Mouse (Mus musculus) thymus, adult 2 months (tissue): ENCODE results near the gene Hist1h2an. TPM values are rescaled to one million over a fixed set of nuclear protein-coding genes. Genes with fewer than 3 reads are reported as not detected.
"Not testable (repeated sequence)": the region's sequence is repeated elsewhere in the genome, so short reads cannot be mapped to it uniquely, and the experiment has no call there.

ENCODE experiments used
- DNase-seq: peaks from one replicate; pipeline ENCODE4 v3.0.0; 2021
- H3K27ac ChIP-seq: fragments of 200-500 bp; 2 replicates; pipeline ENCODE4 v1.5.1; 2012; ENCODE audit warnings: low read length, control low read depth; ENCODE audit not compliant: control insufficient read depth, insufficient read depth
- H3K27me3 ChIP-seq: fragments of 200-500 bp; 2 replicates; pipeline ENCODE4 v1.6.1; 2012; ENCODE audit warnings: mild to moderate bottlenecking, low read length, moderate library complexity, mixed read lengths; ENCODE audit not compliant: control insufficient read depth, insufficient read depth
- H3K36me3 ChIP-seq: fragments of 200-500 bp; 2 replicates; pipeline ENCODE4 v1.6.1; 2012; ENCODE audit warnings: mild to moderate bottlenecking, low read length, moderate library complexity; ENCODE audit not compliant: control insufficient read depth, insufficient read depth
- H3K4me1 ChIP-seq: fragments of 200-500 bp; replicated peaks from 2 replicates; pipeline ENCODE4 v1.6.1; 2012; ENCODE audit warnings: low read length; ENCODE audit not compliant: control insufficient read depth, insufficient read depth
- H3K4me3 ChIP-seq: fragments of 200-500 bp; 2 replicates; pipeline ENCODE4 v1.5.1; 2012; ENCODE audit warnings: mild to moderate bottlenecking, low read length, control low read depth, moderate library complexity; ENCODE audit not compliant: control insufficient read depth, insufficient read depth
- CTCF ChIP-seq: fragments of 200-500 bp; IDR thresholded peaks from 2 replicates; pipeline ENCODE4 v1.5.1; 2012; ENCODE audit warnings: mild to moderate bottlenecking, control low read depth, low read length, moderate library complexity, borderline replicate concordance; ENCODE audit not compliant: control insufficient read depth, poor library complexity, insufficient read depth; ENCODE audit errors: extremely low read depth
- POLR2A ChIP-seq: fragments of 200-500 bp; IDR thresholded peaks from 2 replicates; pipeline ENCODE4 v1.6.1; 2012; ENCODE audit warnings: mild to moderate bottlenecking, low read length, control low read depth, moderate library complexity; ENCODE audit not compliant: control insufficient read depth, poor library complexity, insufficient read depth; ENCODE audit errors: extremely low read depth
- WGBS: fragments of 180-500 bp; shearing (Covaris S2); methylation state at CpG from one replicate; pipeline ENCODE4 v1.1.7; 2018; 5-methylcytosine and 5-hydroxymethylcytosine counted together
- polyA plus RNA-seq: library from polyadenylated mRNA; depleted of rRNA; stranded (reverse); fragments of >200 nt; gene quantifications from 2 replicates; pipeline ENCODE4 v1.2.3, GENCODE M21; 2012

Hist1h2an gene
- polyA plus RNA-seq, 1 experiment: 183 TPM

DNA sequence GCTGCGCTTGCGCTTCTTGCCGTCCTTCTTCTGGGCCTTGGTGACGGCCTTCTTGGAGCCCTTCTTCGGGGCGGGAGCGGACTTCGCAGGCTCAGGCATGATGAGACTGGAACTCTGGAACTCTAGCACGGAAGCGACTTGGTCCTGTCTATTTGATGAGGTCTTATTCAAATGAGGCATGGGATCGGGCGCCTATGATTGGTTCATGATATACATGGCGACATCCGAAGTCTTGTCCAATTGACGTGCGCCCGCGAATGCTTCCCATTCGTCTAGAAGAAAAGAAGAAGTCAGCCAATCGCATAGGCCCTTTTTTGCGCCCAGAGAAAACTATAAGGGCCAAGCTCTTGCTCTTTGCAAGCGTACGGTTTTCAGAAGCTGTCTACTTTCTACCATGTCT is 23.1 kb upstream of the Hist1h2an start, which contains the start of the genes Hist1h2bq and Hist1h2ao:
Gene Hist1h2bq, minus strand, starts transcription at position 125 of the 400 bp plus-strand sequence.
Gene Hist1h2ao, plus strand, starts transcription at position 393 of the 400 bp plus-strand sequence.
- H3K27ac ChIP-seq, H3K27me3 ChIP-seq, H3K4me1 ChIP-seq, H3K4me3 ChIP-seq, DNase-seq, H3K36me3 ChIP-seq: not testable (repeated sequence)
- no CpG with 5 or more reads among the region's 23 CpGs for WGBS

DNA sequence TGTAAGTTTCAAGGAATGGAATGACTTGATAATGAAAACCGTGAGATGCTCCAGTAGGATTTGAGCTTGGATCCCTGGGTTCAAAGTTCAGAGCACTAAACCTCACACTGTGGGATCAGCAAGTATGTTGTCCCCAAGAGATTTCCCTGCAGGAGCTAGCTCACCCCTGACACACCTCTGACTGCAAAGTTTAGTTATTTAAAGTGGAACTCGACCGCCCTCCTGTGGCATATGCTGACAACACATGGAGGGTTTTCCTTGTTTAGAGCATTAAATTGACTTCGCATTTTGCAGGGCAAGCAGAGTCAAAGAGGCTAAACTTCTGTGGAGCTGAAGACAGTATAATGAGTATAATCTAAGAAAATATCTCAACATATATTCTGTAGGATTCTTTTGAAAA is 16.0 kb upstream of the Hist1h2an start:
- H3K36me3 ChIP-seq, H3K4me1 ChIP-seq, H3K27me3 ChIP-seq, H3K4me3 ChIP-seq, H3K27ac ChIP-seq, DNase-seq: not testable (repeated sequence)
- no CpG with 5 or more reads among the region's 4 CpGs for whole genome bisulfite sequencing

DNA sequence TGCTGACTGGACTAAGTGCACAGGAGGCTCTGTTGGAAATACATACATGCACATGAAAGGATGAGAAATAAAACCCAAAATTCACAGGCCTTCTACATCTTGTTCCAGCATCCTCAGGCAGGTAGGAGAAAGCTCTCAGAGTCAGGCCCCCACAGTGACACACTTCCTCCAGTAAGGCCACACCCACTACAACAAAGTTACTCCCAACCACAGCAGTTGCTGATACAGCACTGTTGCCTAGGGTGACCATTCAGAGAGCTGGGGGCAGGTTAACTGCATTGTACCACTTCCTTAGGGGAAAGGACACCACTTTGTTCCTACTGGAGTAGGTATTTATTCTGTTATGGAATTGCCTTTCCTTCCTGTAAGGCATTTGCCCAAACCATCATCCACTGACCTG is 10.1 kb upstream of the Hist1h2an start:
- H3K4me3 ChIP-seq: not testable (repeated sequence)

DNA sequence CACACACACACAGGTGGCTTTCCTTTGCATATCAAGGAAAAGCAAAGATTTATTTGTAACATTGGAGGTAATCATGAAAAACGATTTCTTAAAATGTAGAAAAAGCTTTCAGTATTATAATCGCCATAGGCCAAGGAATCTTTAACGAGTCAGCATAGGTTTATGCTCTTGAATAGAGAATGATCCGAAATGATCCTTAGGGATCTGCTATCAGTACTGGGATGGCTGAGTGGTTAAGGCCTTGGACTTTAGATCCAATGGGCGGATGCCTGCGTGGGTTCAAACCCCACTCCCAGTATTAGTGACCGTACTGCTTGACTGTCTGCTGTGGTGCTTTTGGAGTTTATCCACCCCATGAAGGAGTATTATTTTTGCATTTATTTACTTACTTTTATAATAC is 8.6 kb upstream of the Hist1h2an start:
- no peak for TF ChIP-seq CTCF
- TF ChIP-seq POLR2A: no peak
- H3K4me1 ChIP-seq: no peaks in the 10 kb centered on the region

More for the DNA sequence above, 10.1 kb upstream of the Hist1h2an start:
- not testable (repeated sequence) for H3K36me3 ChIP-seq, DNase-seq, H3K27ac ChIP-seq, H3K27me3 ChIP-seq, H3K4me1 ChIP-seq

DNA sequence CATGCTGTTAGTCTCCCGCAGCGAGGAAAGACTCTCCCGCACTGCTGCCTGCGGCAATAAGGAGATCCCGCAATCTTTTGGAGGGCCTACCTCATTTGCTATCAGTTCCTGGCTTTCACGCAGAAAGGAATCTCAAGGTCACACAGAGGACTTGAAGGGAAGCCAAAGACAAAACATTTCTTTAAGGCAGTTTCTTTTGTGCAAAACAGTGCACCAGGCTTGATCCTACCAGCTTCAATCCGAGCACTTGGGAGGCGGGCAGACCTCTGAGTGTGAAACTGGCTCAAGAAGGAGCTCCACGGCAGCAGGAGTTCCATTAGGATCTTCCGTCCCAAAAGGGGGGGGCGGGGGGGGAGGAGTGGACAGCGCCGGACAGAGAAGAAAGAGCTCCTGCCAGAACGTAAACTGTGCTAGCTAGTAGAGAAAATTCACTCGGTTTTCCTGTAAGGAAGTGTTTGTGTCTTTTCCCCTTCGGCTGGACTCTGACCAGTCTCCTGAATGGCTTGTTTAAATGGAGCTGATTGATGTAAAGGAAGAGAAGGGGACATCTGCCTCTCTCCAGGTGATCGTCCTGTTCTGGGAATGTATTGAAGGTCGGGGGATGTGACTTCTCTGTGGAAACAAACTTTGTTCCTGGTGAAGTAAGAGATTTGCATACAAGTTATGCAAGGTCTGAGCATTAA is 3.7 kb upstream of the Hist1h2an start:
- TF ChIP-seq POLR2A (no peak), CTCF (no peak)
- 73% methylated on average over 18 of the region's 18 CpGs for WGBS
- Histone ChIP-seq H3K36me3 (no peaks in the 10 kb centered on the region), H3K4me1 (no peaks in the 10 kb centered on the region), H3K4me3 (no peak overlapping the region), H3K27me3 (no peaks in the 10 kb centered on the region), H3K27ac (no peak overlapping the region)
- no peak for DNase-seq

More for the DNA sequence above, 8.6 kb upstream of the Hist1h2an start:
- no peak for DNase-seq
- Histone ChIP-seq H3K36me3 (no peaks in the 10 kb centered on the region), H3K4me3 (no peak overlapping the region), H3K27me3 (no peaks in the 10 kb centered on the region), H3K27ac (no peak overlapping the region)
- WGBS: 95% methylated on average over 7 of the region's 7 CpGs

DNA sequence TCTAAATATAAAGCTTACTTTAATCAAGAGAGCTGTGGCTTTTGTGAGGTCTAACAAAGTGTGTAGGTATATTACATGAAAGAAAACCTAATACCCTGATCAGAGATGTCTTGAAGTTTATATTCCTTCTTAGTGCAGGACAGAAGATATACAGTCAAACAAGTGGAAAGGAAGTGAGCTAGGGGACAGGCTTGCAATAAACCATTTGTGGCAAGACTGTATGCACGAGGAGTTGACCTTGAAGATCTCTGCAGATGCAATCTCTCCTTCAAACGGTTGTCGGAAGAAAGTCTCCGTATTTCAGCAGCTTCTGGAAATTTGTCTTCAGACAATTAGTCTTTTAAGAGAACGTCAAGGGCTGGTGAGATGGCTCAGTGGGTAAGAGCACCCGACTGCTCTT is 2.9 kb upstream of the Hist1h2an start:
- no peaks in the 10 kb centered on the region for H3K27me3 ChIP-seq
- no peaks in the 10 kb centered on the region for H3K4me1 ChIP-seq
- no peaks in the 10 kb centered on the region for H3K36me3 ChIP-seq
- no peak for TF ChIP-seq CTCF
- TF ChIP-seq POLR2A: no peak
- 62% methylated on average over 6 of the region's 6 CpGs for WGBS
- no peak for DNase-seq
- no peak overlapping the region for H3K4me3 ChIP-seq
- no peak overlapping the region for H3K27ac ChIP-seq

DNA sequence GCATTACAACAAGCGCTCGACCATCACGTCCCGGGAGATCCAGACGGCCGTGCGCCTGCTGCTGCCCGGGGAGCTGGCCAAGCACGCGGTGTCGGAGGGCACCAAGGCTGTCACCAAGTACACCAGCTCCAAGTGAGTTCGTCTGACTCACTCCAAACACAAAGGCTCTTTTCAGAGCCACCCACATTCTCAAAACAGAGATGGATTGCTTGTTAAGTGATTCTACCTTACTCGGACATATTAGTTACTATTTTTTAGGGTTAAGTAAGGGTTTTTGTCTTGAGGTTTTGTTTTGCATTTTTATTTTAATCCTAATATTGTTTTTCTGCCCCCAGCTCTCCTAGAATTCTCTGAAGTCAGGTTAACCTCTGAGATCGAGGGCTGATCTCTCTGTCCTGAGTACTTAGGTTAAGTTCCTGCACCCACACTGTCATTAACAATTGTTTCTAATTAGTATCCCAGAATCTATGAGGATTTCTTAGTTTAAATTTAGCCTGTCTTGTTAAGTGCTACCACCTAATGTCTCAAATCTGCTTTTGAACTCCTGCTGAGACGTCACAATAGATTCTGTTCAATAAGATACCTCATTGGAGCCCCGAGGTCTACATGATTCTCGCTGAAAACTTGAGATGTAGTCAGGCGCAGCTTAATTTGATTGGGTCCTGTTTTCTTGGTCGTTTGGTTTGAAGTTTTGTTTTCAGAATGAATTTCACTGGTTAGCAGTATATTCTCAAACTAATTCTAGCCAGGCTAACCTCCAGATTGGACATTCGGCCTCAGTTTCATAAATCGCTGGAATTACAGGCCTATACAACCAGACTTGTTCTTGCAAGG is 959 bp upstream of the Hist1h2an start:
- no peaks in the 10 kb centered on the region for H3K27me3 ChIP-seq
- WGBS: 32% methylated on average over 15 of the region's 21 CpGs
- H3K36me3 ChIP-seq: no peaks in the 10 kb centered on the region
- H3K27ac ChIP-seq: peak overlapping the region; percentile 57
- H3K4me1 ChIP-seq: peaks cover 5% of the 10 kb centered on the region
- no peak for DNase-seq
- TF ChIP-seq POLR2A (no peak), CTCF (no peak)
- 0 out of 2 replicates have a peak overlapping the region, but pooled peaks have one; percentile 27 for H3K4me3 ChIP-seq
